Mouse (Mus musculus) gastrocnemius, postnatal 14 days (tissue): ENCODE results near the gene Ttc1. TPM values are rescaled to one million over a fixed set of nuclear protein-coding genes. Genes with fewer than 3 reads are reported as not detected.

Source experiments
- DNase-seq: peaks from one replicate; pipeline ENCODE4 v3.0.0; 2021; ENCODE audit warnings: mixed read lengths
- intact Hi-C: fragments of 180-260 bp; cut with DNase I; formaldehyde crosslinking; loops from one replicate; pipeline ENCODE4 v1.15.1; 2025; ENCODE audit warnings: low total_unique reads
- long read RNA-seq, 2 experiments: library from polyadenylated mRNA; stranded (forward); transcript quantifications; one replicate each; pipeline ENCODE4 v2.0.0; 2021
- total RNA-seq, 2 experiments: library from RNA; stranded (reverse); gene quantifications; 2 replicates each; pipeline ENCODE4 v1.2.3; 2021

Ttc1 gene
- 10 to 100 TPM; 41.3 to 43.0 TPM for total RNA-seq
- long read RNA-seq, experiment 1, transcript Ttc1-201 (8 exons, 1,438 nt): major isoform, 46 of 50 reads
- long read RNA-seq, experiment 1, partial matches to known transcripts: 4 of 50 reads
- long read RNA-seq, experiment 1, other reads (novel, unspliced or antisense): 0 of 50 reads
- long read RNA-seq, experiment 2, transcript Ttc1-201 (8 exons, 1,438 nt): major isoform, 49 of 50 reads
- long read RNA-seq, experiment 2, partial matches to known transcripts: 0 of 50 reads
- long read RNA-seq, experiment 2, other reads (novel, unspliced or antisense): 1 of 50 reads

DNA sequence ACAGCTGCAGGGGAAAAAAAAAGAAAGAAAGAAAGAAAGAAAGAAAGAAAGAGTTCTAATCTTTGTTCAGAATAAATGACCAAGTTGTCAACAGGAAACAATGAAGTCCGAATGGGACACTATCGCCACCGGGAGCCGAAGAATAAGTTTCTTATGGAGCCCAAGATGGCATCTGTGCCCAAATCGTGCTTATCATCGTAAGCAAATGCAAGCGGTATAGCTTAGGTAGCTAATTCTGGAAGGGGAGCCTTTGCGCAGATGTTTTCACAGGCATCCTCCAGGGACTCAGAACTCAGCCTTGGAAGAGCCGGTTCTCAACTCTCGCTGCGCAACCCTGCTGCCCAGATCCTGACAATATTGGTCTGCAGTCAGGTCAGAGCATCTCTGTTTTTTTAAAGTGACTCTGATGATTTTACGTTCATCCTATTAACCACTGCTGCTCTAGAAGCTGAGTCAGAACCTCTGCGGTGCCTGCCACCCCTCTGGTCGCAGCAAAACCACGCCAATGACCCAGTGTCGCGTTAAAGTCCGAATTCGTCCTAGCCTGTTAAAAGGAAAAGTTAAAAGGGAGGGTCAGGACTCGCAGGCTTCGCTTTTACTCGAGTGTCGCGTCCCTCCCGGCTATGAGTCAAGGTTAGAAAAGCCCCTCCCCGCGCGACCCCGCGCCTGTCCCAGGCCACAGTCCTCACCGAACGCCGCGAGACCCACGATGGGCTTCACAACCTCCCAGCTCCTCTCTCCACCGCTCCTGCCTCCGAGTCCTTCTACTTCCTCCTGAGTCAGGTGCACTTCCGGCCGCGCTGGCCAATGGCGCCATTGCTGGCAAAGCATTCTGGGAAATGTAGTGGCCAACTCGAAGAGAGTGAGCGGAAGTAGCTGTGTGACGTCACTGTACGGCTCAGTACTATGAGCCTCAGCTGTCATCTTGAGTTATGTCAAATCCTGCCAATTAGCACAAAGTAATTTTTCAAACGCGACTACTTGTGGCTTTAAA, at the start of gene Ttc1:
Ttc1 (minus strand) TSS at position 776 of the 994 bp plus-strand sequence.
- DNase-seq: peak; percentile 95
- intact Hi-C loops: no loop called here

DNA sequence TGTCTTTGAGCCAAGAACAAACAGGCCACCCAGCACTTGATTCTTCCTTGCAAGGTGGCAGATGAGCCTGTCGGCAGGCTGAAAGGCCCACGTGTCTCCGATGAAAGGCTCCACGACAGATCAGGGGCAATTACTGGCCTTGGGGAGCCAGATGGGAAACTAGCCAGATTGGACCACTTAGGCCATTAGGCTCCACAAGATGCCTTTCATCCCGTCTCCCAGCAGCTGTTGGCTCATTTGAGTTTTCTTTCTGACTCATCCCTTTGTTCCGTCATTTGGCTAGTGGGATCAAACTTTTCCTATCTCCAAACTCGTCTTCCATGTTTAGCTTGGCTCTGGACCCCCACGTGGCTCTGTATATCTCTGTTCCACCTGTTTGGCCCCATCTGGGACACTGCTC, 48.2 kb upstream of the Ttc1 start:
- intact Hi-C loops: no loop called here
- DNase-seq: no peak

DNA sequence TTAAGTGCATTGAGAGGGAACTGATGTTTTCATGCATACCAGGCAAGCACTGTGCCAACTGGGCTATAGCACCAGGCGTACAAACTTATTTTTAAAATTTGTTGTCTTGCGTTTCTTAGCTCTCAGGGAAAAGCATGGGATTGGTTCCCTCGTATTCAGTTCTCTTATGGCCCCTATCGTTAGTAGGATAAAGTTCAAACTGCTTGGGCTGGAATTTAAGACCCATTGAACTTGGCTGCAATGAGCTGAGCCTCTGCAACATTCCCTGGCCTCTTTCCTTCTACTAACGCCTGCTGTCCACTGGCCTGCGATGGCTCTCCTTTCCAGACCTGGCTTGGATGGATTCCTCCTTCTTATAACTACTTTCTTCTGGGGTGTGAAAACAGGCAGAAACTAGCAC, 42.6 kb upstream of the Ttc1 start:
- no peak for DNase-seq
- intact Hi-C loops: no loop called here

DNA sequence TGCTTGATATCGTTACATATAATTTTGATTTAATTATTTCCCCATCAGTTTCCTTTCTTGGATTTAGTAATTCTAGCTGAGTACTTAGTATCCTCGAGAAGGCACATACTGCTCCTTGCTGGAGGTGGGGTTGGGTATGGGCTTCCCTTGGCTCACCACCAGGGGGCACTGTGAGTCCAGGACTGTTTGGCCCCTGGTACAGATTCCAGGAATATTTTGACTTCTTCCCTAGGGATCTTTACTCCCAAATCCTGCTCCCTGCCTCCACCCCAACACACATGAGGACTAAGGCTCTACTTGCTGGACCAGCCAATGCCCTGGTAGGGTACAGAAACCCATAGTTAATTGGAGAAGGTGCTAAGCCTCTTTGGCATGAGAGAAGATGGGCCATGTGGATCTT, 36.0 kb upstream of the Ttc1 start:
- DNase-seq: peak; percentile 63
- intact Hi-C loops: no loop called here

DNA sequence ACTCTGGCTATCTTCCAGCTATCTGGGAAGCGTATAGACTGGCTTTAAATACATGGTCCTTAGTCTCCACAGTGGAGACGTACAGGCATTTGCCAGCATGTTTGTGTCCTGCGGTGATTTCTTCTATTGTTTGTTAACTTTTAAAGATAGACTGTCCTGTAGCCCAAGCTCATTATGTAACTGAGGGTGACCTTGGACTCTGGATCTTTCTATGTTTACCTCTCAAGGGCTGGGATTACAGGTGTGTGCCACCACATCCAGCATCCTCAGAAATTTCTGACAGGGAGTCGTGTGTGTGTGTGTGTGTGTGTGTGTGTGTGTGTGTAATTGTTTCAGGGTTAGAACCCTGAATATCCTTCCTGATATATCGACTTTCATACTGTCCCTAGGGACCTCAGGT, 35.3 kb upstream of the Ttc1 start:
- intact Hi-C loops: no loop called here
- DNase-seq: no peak

DNA sequence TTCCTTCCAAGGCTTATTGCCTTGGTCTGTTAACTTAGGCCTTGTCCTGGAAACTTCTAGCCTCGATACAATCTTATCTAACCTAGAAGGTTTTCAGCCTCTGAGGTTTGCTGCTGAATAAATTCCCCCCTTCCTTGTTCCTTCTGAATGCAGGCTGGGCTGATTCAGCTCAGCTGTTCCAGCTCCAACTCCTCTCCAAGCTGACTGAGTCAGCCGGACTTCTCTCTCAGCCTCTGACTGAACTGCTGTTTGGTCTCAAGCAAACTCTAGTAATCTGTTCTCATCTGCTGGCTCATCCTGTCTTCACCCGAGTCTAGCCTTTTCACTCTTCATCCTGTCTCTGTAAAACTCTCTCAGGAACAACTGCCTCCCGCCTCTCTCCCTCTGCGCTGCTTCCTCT, 31.7 kb upstream of the Ttc1 start:
- no peak for DNase-seq

DNA sequence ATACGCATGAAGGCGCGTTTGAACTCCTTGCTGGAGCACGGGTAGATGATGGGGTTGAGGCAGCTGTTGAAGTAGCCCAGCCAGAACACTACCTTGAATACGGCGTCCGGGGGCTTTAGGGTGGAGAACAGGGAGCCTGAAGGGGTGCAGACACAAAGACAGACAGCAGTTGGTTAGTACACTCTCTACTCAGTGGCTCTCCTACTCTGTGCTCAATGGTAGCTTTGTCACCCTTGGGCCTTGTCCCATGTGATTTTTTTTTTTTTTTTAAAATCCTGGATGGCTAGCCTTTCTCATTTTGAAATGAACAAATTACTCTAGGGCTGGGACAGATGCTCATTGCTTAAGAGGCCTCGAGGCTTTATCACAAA, 28.5 kb upstream of the Ttc1 start:
- intact Hi-C loops: no loop called here

More for the DNA sequence above, 31.7 kb upstream of the Ttc1 start:
- intact Hi-C loops: no loop called here

DNA sequence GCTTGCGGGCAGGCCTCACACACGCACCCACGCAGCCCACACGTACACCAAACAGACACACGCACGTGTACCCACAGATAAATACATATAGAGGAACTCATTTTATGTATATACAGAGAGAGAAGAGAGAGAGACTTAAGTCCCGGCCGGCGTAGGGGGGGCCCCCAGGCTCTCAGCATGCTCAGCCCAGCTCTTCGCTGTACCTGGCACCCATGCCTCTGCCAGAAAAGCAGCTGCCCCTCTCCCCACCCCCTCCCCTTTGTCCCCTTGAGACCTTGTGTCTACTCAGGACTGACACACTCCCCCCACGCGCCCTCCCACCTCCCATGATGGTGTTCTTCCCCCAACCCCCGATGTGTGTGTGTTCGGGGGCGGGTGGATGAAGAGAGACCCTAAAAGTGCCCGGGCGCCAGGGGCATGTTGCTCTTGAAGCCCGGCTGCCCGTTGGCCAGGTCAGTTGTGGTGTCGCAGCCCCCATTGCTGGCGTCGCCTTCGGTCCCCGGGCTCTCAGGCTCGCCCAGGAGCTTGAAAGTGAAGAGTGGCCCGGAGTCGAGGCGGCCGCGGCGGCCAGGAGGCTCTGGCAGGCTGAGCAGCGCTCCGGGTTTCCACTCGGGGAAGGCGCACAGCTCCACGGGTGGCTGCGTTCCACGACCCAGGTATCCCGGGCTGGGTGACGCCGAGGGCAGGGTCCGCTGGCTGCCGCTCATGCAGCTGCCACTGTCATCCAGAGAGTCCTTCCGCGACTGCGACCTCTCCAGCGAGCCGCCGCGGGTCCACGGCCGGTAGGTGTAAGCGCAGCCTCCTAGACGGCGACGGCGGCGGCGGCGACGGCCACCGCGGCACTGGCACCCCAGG, 27.9 kb upstream of the Ttc1 start:
- intact Hi-C loops: no loop called here

More for the DNA sequence above, 28.5 kb upstream of the Ttc1 start:
- DNase-seq: no peak

DNA sequence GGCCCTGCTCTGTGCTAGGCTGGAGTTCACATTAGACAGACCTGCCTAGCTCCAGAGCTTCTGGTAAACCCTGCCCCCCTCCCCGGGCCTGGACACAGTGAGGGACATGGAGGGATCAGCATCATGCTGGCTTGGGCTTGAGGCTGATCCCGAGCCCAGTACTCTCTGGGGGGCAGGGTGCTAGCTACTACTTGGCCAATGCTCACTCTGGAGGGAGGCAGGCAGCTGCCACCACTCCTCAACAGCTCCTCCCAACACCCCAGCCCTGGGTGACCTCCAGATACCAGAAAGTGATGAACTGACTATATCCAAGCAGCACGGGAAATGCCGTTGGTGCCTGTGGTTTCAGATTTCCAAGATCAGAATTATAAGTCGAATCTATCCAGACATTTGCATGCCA, 25.9 kb upstream of the Ttc1 start:
- DNase-seq: peak; percentile 26
- intact Hi-C loops: no loop called here

More for the DNA sequence above, 27.9 kb upstream of the Ttc1 start:
- peak; percentile 11 for DNase-seq

DNA sequence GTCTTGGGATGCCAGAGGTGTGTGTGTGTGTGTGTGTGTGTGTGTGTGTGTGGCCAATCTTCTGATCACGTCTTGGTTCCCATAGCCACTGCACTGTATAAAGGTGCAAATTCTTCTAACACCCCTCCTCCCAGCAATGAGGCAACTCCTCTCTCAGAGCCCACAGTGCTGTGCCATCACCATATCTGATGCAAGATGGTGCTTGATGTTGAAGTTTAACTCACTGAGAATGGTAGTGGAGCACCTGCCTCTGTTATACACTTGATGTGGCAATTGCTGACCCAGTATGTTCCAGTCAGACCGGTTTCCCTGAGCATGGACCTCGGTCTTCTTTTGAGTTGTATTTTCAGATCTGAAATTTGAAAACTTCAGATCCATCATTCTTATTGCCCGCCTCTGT, 22.3 kb upstream of the Ttc1 start:
- intact Hi-C loops: loop anchor here (2.0 kb wide), 1 partner anchor 561 kb away; no protein-coding TSS in a partner anchor

DNA sequence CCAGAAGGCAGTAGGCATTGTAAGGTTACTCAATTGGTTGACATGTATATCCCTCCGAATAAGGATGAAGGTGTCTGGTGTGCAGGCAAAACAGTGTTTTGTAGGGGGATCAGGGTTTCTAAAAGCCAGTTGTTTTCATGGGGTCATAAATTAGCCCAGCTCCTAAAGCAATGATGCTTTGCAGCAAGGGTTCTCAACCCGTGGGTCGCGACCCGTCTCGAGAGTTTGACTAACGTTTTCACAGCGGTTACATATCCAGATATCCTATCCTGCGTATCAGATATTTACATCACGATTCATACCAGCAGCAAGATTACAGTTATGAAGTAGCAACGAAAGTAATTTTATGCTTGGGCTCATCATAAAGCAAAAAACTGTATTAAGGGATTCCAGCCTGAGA, 19.9 kb upstream of the Ttc1 start:
- intact Hi-C loops: no loop called here
- no peak for DNase-seq

More for the DNA sequence above, 22.3 kb upstream of the Ttc1 start:
- no peak for DNase-seq

DNA sequence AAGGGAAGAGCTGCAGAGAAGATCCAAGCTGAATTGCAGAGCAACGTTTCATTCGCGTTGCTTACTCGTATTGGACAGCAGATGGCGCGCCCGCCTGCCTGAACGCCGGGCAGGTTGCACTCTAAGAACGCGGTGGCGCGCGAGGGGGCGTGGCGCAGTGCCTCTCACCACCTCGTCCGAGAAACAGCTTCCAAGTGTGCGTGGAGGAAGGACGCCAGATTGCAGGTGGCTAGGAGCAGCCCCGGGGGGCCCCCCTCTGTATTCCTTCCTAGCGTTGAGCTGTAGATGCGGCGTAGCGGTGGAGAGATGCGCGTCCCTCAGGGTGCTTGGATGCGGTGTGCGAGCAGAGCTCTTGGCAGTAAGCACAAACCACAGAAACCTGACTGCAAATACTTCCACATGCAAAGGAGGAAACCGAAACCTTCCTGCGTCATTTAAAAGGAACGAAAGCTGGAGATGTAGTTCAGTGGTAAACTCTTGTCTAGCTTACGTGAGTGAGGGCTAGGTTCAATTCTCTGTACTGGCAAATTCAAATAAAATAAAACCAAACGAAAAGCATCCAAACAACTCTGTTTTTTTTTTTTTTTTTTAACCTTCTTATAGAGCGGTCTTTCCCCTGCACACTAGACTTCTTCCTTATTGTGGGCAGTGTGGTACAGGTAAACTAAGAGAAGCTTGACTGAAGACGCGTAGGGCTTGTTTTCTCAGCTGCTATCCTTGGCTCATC, 19.3 kb upstream of the Ttc1 start:
- intact Hi-C loops: no loop called here

DNA sequence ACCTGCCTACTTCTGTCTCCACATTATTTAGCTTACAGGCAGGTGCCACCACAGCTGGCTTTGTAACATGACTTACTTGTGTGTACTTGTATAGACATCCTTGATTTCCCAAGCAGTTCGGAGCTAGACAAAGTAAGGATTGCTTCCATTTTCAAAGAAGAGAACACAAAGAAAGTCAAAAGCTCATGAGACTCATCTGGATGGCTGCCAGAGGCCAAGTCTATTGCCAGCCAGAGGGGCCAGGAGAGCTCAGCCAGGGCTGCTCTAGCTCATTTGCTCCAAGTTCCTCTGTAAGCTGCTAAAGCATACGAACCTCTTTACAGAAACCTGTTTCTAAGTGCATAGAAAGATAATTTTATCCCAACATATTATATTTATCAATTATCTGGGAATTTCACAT, 10.6 kb upstream of the Ttc1 start:
- intact Hi-C loops: no loop called here
- no peak for DNase-seq

More for the DNA sequence above, 19.3 kb upstream of the Ttc1 start:
- DNase-seq: peak; percentile 68

DNA sequence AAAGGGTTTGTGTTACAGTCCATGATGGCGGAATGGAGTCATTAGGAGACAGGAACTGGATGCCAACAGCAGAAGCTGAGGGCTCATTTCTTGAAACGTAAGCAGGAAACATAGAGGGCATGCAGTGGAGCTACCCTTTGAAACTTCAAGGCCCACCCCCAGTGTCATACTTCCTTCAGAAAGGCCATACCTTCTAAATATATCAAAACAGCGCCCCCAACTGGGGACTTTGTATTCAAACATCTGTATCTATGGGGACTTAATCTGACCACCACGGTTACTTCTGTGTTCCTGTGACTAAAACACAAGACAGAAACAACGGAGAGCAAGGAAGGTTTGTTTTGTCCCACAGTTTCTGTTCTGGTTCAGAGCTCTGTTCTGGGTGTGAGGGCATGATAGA, 7.6 kb upstream of the Ttc1 start:
- DNase-seq: no peak
- intact Hi-C loops: no loop called here

DNA sequence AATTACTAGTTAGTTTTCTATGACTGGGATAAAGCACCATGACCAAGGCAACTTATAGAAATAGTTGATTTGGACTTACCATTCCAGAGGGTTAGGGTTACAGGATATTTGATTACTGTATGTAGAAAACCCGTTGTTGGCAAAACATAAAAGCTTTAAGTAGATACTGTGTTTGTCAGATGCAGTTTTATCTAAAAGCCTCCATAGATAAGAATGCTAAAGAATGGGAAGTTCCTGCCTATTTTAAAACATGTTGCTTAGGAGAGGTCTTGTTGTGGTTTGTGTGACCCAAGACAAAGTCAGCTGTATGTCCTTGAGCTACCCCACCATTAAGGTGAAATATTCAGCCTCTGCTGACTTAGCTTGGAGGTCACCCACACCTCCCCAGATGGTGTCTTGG, 6.8 kb upstream of the Ttc1 start:
- intact Hi-C loops: no loop called here
- no peak for DNase-seq

DNA sequence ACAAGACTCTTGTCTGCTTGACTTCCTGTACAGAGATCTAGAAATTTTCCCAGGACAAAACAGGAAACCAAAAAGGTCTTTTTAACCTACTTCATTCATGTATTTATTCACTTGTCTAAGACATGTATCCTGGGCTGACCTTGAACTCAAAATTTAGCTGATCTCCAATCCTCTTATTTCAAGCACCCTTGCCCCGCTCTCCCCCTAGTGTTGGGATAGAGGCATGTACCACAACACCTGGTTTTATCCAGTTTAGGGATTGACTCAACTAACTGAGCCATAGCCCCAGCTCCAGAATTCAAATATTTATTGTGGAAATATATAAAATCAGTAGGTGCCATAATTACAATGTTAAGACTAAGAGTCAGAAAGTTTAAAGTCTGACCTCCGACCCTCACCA, 3.7 kb upstream of the Ttc1 start:
- intact Hi-C loops: no loop called here
- DNase-seq: no peak

DNA sequence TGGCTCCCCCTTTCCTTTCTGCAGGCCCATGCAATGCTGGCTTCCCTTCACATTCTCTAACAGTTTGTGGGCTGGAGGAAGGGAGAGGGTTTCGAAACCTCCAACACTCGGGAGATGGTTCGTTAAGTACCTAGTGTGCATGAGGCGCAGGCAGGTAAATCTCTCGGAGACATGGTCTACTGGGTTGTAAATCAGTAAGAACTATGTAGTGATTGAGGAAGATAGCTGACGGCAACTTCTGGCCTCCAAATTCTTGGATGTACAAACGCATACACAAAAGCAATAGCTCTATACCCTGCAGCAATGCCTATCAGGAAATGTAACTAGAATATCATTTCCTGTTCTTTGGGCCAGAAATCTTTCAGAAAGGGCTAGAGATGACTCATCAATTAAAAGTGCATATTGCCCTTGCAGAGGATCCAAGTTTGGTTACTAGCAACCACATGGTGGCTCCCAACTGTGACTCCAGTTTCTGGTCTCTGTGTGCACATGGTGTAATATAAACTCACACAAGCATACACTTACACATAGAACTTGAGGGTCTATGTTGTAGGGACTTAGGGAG, 19.0 kb downstream of the Ttc1 start:
- intact Hi-C loops: no loop called here
- DNase-seq: no peak

DNA sequence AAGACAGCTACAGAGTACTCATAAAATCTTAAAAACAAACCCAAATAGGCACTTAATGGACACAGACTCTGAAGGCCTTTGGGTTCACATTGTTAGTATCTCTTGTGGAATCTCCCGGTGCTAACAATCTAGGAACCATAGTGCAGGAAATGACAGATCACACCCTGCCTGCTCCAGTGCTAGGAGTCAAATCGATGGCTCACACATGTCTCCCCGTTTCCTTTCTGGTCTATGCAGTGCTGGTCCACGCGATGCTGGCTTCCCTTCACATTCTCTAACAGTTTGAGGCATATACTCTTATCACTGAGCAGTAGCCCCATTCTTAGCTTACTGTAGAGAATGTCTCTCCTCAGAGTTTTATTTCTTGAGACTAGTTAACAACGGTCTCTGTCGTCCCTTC, 20.0 kb downstream of the Ttc1 start:
- intact Hi-C loops: no loop called here
- DNase-seq: no peak

DNA sequence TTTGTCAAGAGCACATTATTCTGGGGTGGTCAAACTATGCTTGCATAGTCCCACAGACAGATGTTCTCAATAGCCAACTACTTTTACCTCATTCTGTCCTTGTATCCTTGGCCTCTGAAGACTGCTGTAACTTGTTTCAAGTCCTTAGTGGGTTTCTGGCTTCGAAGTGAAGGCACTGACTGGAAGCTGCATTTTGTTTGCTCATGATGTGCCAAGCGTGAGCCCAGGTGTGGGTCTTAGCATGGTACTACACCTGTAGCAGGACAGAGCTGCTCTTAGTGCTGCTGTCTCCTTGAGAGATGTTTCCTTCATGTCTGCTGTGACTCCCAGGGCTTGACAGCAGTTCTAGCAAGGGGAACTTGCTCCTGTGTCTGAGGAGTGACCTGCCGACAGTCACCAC, 24.4 kb downstream of the Ttc1 start:
- no peak for DNase-seq
- intact Hi-C loops: no loop called here
